Mouse (Mus musculus): Measurements from ENCODE around the gene Acoxl. TPM values are rescaled to one million over a fixed set of nuclear protein-coding genes. Genes with fewer than 3 reads are reported as not detected.

Gene Acoxl
- polyA plus RNA-seq, 1 experiment from 2014 or later = 0.11 TPM

DNA sequence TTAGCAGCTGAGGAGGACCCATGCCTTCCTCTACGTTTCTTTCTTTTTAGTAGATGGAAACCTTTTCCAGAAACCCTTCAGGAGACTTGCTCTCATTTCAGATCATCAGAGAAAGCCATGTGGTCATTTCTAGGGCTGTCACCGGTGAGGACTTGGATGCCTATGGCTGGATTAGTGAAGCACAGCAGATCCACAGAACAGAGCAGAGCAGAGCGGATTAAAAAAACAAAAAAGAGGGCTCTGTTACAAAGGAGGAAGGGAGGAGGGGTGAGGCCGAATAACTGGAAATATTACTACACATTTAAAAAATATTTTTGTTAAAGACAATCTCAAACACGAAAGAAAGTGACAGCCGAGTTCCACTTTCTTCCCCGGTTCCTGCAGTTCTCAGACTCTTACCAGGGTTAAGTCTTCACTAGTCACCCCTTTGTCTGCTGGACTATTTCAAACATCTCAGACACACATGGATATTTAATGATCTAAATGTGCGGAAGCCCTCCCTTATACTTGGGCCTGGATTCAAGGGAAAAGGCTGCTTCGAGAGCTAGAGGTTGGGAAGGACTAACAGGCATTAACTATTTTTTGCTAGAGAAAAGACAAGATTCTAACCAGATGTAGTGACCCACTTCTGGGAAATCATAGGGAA, 88.1 kb downstream of the Acoxl start:
- Histone ChIP-seq H3K4me2 (no peak overlapping the region), H3K36me3 (ENCODE audit: control insufficient read depth, insufficient read depth, low read length) (no peaks in the 10 kb centered on the region)

DNA sequence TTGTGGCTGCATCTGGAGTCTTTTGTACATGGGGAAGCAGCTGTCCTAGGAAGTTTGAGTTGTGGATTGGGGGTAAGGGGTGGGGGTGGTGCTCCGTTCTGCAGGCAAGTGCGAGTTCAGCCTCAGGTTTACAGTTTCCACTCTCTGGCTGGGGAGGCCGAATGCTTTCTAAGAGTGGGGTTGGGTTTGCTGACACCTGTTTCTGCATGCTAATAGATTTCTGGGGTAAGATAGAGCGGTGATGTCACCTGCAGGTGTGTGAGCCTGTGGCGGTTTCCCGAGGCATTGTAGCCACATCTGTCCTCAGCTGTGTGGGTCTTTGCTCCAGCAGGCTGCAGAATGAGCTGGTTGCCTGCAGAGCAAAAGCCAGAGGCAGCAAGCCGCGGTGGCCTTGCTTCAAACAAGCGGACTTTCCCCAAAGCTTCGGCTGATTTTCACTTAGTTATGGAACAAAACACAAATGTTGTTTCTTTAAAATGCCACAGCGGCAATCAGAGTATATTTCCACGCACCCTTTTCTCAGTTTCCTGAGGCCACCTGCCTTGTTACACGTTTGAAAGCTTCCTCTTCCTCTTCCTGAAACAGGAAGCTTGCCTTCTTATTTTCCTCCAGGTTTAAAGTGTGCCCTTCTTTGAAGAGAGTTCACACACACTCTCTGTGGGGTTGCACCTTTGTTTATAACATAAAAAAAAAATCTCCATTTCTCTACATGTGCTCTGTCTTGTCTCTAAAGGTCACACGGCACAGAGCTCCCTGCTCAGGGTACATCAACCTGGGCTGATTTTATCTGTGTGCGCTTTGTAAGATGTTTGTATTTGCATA, 89.0 kb downstream of the Acoxl start:
- no peak overlapping the region for H3K4me3 ChIP-seq (ENCODE audit: low read depth, low read length)
- H3K9ac ChIP-seq (ENCODE audit: low read depth, low read length) = no peak overlapping the region
- peaks cover 6% of the 10 kb centered on the region; the same call in 1 of the 2 replicates for H3K27me3 ChIP-seq (ENCODE audit: control insufficient read depth, insufficient read depth, low read length)
- H3K9me3 ChIP-seq (replicated peaks; ENCODE audit: control insufficient read depth, low read length) = no peaks in the 10 kb centered on the region
- 29% methylated on average over 15 of the region's 15 CpGs for WGBS (ENCODE audit: insufficient replicate concordance)
- ATAC-seq (replicated peaks; ENCODE audit: insufficient number of reproducible peaks, low FRiP score, low TSS enrichment) = no peak
- H3K36me3 ChIP-seq (ENCODE audit: control insufficient read depth, insufficient read depth, low read length) = no peaks in the 10 kb centered on the region
- H3K27ac ChIP-seq (ENCODE audit: low read depth, low read length) = no peak overlapping the region
- H3K4me1 ChIP-seq (ENCODE audit: control insufficient read depth, insufficient read depth, low read length) = peaks cover under 1% of the 10 kb centered on the region
- H3K4me2 ChIP-seq = no peak overlapping the region

More for the DNA sequence above, 88.1 kb downstream of the Acoxl start:
- peaks cover 6% of the 10 kb centered on the region; the same call in 1 of the 2 replicates for H3K27me3 ChIP-seq (ENCODE audit: control insufficient read depth, insufficient read depth, low read length)
- no peak overlapping the region for H3K9ac ChIP-seq (ENCODE audit: low read depth, low read length)
- H3K4me3 ChIP-seq (ENCODE audit: low read depth, low read length) = no peak overlapping the region
- ATAC-seq (replicated peaks; ENCODE audit: insufficient number of reproducible peaks, low FRiP score, low TSS enrichment) = no peak
- no peak overlapping the region for H3K27ac ChIP-seq (ENCODE audit: low read depth, low read length)
- 68% methylated on average over 9 of the region's 9 CpGs for WGBS (ENCODE audit: insufficient replicate concordance)
- peaks cover 7% of the 10 kb centered on the region for H3K4me1 ChIP-seq (ENCODE audit: control insufficient read depth, insufficient read depth, low read length)
- no peaks in the 10 kb centered on the region for H3K9me3 ChIP-seq (replicated peaks; ENCODE audit: control insufficient read depth, low read length)

GRCm38 (mm10) chr2:127928279-127928678, 89.6 kb downstream of the Acoxl start:
- no peak overlapping the region for H3K4me2 ChIP-seq
- no peak overlapping the region for H3K9ac ChIP-seq (ENCODE audit: low read depth, low read length)
- no peak overlapping the region for H3K4me3 ChIP-seq (ENCODE audit: low read depth, low read length)
- peaks cover 6% of the 10 kb centered on the region; the same call in 1 of the 2 replicates for H3K27me3 ChIP-seq (ENCODE audit: control insufficient read depth, insufficient read depth, low read length)
- H3K36me3 ChIP-seq (ENCODE audit: control insufficient read depth, insufficient read depth, low read length) = no peaks in the 10 kb centered on the region
- ATAC-seq (replicated peaks; ENCODE audit: insufficient number of reproducible peaks, low FRiP score, low TSS enrichment) = no peak
- no peak overlapping the region for H3K27ac ChIP-seq (ENCODE audit: low read depth, low read length)
- WGBS (ENCODE audit: insufficient replicate concordance) = 53% methylated on average over 5 of the region's 5 CpGs
- no peaks in the 10 kb centered on the region for H3K9me3 ChIP-seq (replicated peaks; ENCODE audit: control insufficient read depth, low read length)
- no peaks in the 10 kb centered on the region; the same call in 1 of the 2 replicates for H3K4me1 ChIP-seq (ENCODE audit: control insufficient read depth, insufficient read depth, low read length)

GRCm38 (mm10) chr2:127928871-127929270, 90.2 kb downstream of the Acoxl start:
- H3K4me1 ChIP-seq (ENCODE audit: control insufficient read depth, insufficient read depth, low read length) = no peaks in the 10 kb centered on the region
- peaks cover 6% of the 10 kb centered on the region; the same call in 1 of the 2 replicates for H3K27me3 ChIP-seq (ENCODE audit: control insufficient read depth, insufficient read depth, low read length)
- H3K4me2 ChIP-seq = no peak overlapping the region
- no peak overlapping the region for H3K4me3 ChIP-seq (ENCODE audit: low read depth, low read length)
- ATAC-seq (replicated peaks; ENCODE audit: insufficient number of reproducible peaks, low FRiP score, low TSS enrichment) = no peak
- 54% methylated on average over 4 of the region's 4 CpGs for WGBS (ENCODE audit: insufficient replicate concordance)
- H3K36me3 ChIP-seq (ENCODE audit: control insufficient read depth, insufficient read depth, low read length) = no peaks in the 10 kb centered on the region
- no peak overlapping the region for H3K9ac ChIP-seq (ENCODE audit: low read depth, low read length)
- no peaks in the 10 kb centered on the region for H3K9me3 ChIP-seq (replicated peaks; ENCODE audit: control insufficient read depth, low read length)
- H3K27ac ChIP-seq (ENCODE audit: low read depth, low read length) = no peak overlapping the region

DNA sequence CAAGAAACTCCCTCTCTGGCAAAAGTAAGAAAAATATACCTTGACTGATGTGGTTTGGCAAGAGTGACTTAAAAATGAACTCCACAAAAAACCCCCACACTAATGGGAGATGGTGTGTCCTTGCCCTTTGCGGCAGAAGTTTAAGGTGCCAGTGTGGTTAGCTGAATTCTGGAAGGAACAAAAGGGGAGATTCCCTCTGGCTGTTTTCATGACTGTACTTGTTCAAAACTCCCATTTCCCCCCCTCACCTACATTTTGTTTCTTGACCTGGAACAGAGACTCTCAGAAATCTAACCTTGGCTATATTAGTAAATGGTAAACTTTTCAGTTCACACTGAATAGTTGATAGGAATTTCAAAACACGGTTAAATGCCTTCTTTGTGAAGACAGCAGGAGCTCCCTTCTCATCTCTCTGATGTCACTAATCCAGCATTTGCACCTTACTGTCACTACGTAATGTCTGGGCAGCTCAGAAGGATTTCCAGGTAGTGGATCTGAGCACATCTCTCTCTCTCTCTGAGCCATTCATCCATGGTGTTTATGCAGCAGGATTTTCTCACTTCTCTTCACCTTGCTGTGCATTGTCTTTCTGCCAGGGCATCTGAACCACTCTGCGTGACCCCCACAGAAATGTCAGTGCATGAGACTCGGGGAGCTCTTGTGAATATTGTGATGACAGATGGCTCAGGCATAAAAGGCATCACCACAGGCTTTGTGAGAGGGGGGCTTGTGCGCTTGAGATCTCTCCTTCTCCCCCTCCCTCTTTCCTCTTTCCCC, 91.5 kb downstream of the Acoxl start:
- Histone ChIP-seq H3K9me3 (replicated peaks; ENCODE audit: control insufficient read depth, low read length) (no peaks in the 10 kb centered on the region), H3K4me1 (ENCODE audit: control insufficient read depth, insufficient read depth, low read length) (no peaks in the 10 kb centered on the region), H3K4me3 (ENCODE audit: low read depth, low read length) (no peak overlapping the region), H3K36me3 (ENCODE audit: control insufficient read depth, insufficient read depth, low read length) (no peaks in the 10 kb centered on the region), H3K4me2 (no peak overlapping the region), H3K27ac (ENCODE audit: low read depth, low read length) (no peak overlapping the region), H3K27me3 (ENCODE audit: control insufficient read depth, insufficient read depth, low read length) (peaks cover 6% of the 10 kb centered on the region; the same call in 1 of the 2 replicates), H3K9ac (ENCODE audit: low read depth, low read length) (no peak overlapping the region)
- ATAC-seq (replicated peaks; ENCODE audit: insufficient number of reproducible peaks, low FRiP score, low TSS enrichment) = no peak
- 57% methylated on average over 6 of the region's 6 CpGs for WGBS (ENCODE audit: insufficient replicate concordance)

DNA sequence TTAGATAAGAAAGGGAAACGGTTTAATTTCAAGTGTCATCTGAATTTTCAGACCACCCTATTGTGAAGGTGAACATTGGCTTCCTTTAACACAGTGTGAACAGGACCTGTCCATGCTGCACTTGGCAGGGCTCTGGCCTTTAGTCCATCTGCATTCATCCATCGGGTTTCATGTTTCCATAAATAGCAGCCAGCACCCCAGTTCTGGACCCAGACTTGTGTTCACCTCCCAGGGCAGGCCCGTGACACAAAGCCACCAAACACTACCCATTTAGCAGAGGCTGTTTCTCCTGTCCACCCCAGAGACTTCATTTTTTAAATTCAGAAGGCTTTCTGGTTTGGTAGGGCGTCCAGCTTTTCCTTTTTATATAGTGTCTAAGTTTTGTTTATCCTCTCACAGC, 92.9 kb downstream of the Acoxl start:
- H3K4me3 ChIP-seq (ENCODE audit: low read depth, low read length) = no peak overlapping the region
- no peaks in the 10 kb centered on the region for H3K4me1 ChIP-seq (ENCODE audit: control insufficient read depth, insufficient read depth, low read length)
- 0 out of 2 replicates have a peak, but pooled peaks cover 2% of the 10 kb centered on the region for H3K27me3 ChIP-seq (ENCODE audit: control insufficient read depth, insufficient read depth, low read length)
- H3K4me2 ChIP-seq = no peak overlapping the region
- H3K27ac ChIP-seq (ENCODE audit: low read depth, low read length) = no peak overlapping the region
- WGBS (ENCODE audit: insufficient replicate concordance) = 68% methylated on average over 4 of the region's 4 CpGs
- H3K36me3 ChIP-seq (ENCODE audit: control insufficient read depth, insufficient read depth, low read length) = no peaks in the 10 kb centered on the region
- no peak overlapping the region for H3K9ac ChIP-seq (ENCODE audit: low read depth, low read length)
- no peak for ATAC-seq (replicated peaks; ENCODE audit: insufficient number of reproducible peaks, low FRiP score, low TSS enrichment)
- no peaks in the 10 kb centered on the region for H3K9me3 ChIP-seq (replicated peaks; ENCODE audit: control insufficient read depth, low read length)

DNA sequence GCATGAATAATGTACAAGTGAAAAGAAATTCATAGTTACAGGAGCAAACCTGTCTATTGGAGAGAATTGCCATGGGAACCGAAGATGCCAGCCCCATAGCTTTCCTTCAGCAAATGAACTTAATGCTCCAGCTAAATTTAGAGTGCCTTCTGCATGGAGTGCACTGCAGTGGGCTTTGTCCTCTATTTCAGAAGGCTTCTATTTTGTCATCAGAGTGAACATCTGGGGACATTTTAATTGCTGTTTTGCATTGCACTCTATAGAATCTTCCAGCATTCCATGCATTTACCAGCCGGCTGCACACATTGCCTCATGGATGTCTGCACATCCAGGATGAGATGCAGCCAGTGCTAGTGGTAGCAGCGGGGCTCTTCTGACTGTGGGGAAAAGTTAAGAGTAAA, 94.9 kb downstream of the Acoxl start:
- ATAC-seq (replicated peaks; ENCODE audit: insufficient number of reproducible peaks, low FRiP score, low TSS enrichment) = no peak
- H3K9ac ChIP-seq (ENCODE audit: low read depth, low read length) = no peak overlapping the region

GRCm38 (mm10) chr2:127937079-127937478, 98.4 kb downstream of the Acoxl start:
- Histone ChIP-seq H3K9ac (ENCODE audit: low read depth, low read length) (no peak overlapping the region), H3K27ac (ENCODE audit: low read depth, low read length) (no peak overlapping the region), H3K9me3 (replicated peaks; ENCODE audit: control insufficient read depth, low read length) (no peaks in the 10 kb centered on the region), H3K4me3 (ENCODE audit: low read depth, low read length) (no peak overlapping the region), H3K4me2 (no peak overlapping the region), H3K27me3 (ENCODE audit: control insufficient read depth, insufficient read depth, low read length) (no peaks in the 10 kb centered on the region), H3K36me3 (ENCODE audit: control insufficient read depth, insufficient read depth, low read length) (no peaks in the 10 kb centered on the region), H3K4me1 (ENCODE audit: control insufficient read depth, insufficient read depth, low read length) (no peaks in the 10 kb centered on the region)
- ATAC-seq (replicated peaks; ENCODE audit: insufficient number of reproducible peaks, low FRiP score, low TSS enrichment) = no peak
- 74% methylated on average over 3 of the region's 3 CpGs for WGBS (ENCODE audit: insufficient replicate concordance)

More for the DNA sequence above, 94.9 kb downstream of the Acoxl start:
- Histone ChIP-seq H3K27me3 (ENCODE audit: control insufficient read depth, insufficient read depth, low read length) (0 out of 2 replicates have a peak, but pooled peaks cover 2% of the 10 kb centered on the region), H3K9me3 (replicated peaks; ENCODE audit: control insufficient read depth, low read length) (no peaks in the 10 kb centered on the region), H3K4me1 (ENCODE audit: control insufficient read depth, insufficient read depth, low read length) (no peaks in the 10 kb centered on the region), H3K4me2 (no peak overlapping the region), H3K4me3 (ENCODE audit: low read depth, low read length) (no peak overlapping the region), H3K36me3 (ENCODE audit: control insufficient read depth, insufficient read depth, low read length) (no peaks in the 10 kb centered on the region), H3K27ac (ENCODE audit: low read depth, low read length) (no peak overlapping the region)
- WGBS (ENCODE audit: insufficient replicate concordance) = 74% methylated on average over 3 of the region's 3 CpGs

All from heart, embryonic 11.5 days (tissue).